Mouse (Mus musculus): ENCODE results near the gene Sptbn1. TPM values are rescaled to one million over a fixed set of nuclear protein-coding genes. Genes with fewer than 3 reads are reported as not detected.

Gene Sptbn1
- polyA plus RNA-seq, 1 experiment from 2014 or later, result 110 TPM

DNA sequence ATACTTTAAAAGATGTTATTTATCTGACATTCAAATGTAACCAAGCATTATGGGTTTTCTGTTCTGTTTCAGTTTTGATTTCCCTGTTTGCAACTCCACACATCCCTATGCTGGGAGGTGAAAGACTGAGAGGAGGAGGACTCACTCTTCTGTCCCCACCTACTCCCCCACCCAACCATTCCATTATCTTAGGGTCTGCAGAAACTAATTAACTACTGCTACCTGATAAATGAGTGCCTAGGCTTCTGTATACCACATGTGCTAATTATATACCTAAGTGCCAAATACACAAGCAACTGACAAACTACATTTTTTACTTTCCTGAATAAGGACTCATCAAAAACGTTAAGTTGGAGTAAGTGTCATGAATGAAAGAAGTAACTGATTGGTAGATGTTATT lies 23.8 kb downstream of the Sptbn1 start:
- ATAC-seq (ENCODE audit: insufficient read depth, low FRiP score), result no peak
- WGBS, result 56% methylated on average over 1 of the region's 1 CpGs

DNA sequence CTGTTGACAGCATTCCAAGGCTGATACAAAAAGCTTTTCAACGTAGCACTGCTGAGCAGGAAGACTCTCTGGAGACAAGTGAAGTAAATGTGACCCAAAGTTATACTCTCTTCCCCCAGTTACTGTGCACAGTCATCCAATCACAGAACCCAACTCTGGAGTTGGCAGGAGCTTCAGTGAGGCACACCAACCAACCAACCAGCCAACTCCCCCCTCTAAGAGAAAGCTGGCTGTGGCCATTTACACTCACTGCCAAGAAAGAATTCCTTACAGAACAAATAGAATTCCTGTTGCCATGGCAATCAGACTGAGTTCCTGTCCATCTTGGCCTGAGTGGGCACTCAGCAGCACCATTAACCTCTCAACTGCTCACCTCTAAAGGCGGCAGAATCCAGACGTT lies 24.4 kb downstream of the Sptbn1 start:
- H3K27ac ChIP-seq (ENCODE audit: low read length), result peak overlapping the region; percentile 21; the same call in 1 of the 2 replicates
- no peak overlapping the region for H3K9ac ChIP-seq (ENCODE audit: low read length)
- H3K4me3 ChIP-seq (replicated peaks; ENCODE audit: low read length), result no peak overlapping the region
- H3K4me2 ChIP-seq (ENCODE audit: low read depth, low read length), result no peak overlapping the region
- no peaks in the 10 kb centered on the region for H3K27me3 ChIP-seq (ENCODE audit: control insufficient read depth, insufficient read depth, low read length)
- peak; percentile 62; the same call in 1 of the 2 replicates for ATAC-seq (ENCODE audit: insufficient read depth, low FRiP score)
- H3K36me3 ChIP-seq (ENCODE audit: control insufficient read depth, insufficient read depth, low read length), result no peaks in the 10 kb centered on the region
- WGBS, result 32% methylated on average over 3 of the region's 3 CpGs
- H3K4me1 ChIP-seq (ENCODE audit: control insufficient read depth, insufficient read depth, low read length), result peaks cover 6% of the 10 kb centered on the region
- no peaks in the 10 kb centered on the region for H3K9me3 ChIP-seq (replicated peaks; ENCODE audit: control insufficient read depth, low read length)

More for the DNA sequence above, 23.8 kb downstream of the Sptbn1 start:
- Histone ChIP-seq H3K9ac (ENCODE audit: low read length) (no peak overlapping the region), H3K4me1 (ENCODE audit: control insufficient read depth, insufficient read depth, low read length) (peaks cover 6% of the 10 kb centered on the region), H3K4me2 (ENCODE audit: low read depth, low read length) (no peak overlapping the region), H3K27ac (ENCODE audit: low read length) (no peak overlapping the region), H3K36me3 (ENCODE audit: control insufficient read depth, insufficient read depth, low read length) (no peaks in the 10 kb centered on the region), H3K9me3 (replicated peaks; ENCODE audit: control insufficient read depth, low read length) (no peaks in the 10 kb centered on the region), H3K4me3 (replicated peaks; ENCODE audit: low read length) (no peak overlapping the region), H3K27me3 (ENCODE audit: control insufficient read depth, insufficient read depth, low read length) (no peaks in the 10 kb centered on the region)

DNA sequence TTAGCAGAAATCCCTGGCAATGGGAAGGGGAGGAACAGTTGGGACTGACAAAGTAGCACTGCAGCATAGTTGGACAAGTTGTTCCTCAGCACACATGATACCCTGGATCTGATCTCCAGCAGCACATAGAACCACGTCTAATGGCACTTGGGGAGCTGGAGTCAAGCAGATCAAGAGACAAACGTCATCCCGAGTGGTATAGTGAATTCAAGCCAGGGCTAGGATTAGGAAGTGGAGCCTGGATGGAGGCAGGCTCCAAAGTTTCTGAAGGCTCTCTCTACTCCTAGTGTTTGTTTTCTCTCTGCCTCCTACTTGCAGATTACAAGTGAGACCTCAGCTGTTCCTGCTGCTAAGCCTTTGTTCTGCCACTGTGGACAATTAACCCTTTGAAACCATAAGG lies 27.1 kb downstream of the Sptbn1 start:
- H3K27ac ChIP-seq (ENCODE audit: low read length), result no peak overlapping the region
- H3K9ac ChIP-seq (ENCODE audit: low read length), result no peak overlapping the region
- no peak overlapping the region for H3K4me2 ChIP-seq (ENCODE audit: low read depth, low read length)
- H3K27me3 ChIP-seq (ENCODE audit: control insufficient read depth, insufficient read depth, low read length), result no peaks in the 10 kb centered on the region
- 44% methylated on average over 3 of the region's 3 CpGs for WGBS
- H3K36me3 ChIP-seq (ENCODE audit: control insufficient read depth, insufficient read depth, low read length), result no peaks in the 10 kb centered on the region
- no peak for ATAC-seq (ENCODE audit: insufficient read depth, low FRiP score)
- H3K4me3 ChIP-seq (replicated peaks; ENCODE audit: low read length), result no peak overlapping the region
- no peaks in the 10 kb centered on the region for H3K9me3 ChIP-seq (replicated peaks; ENCODE audit: control insufficient read depth, low read length)
- no peaks in the 10 kb centered on the region for H3K4me1 ChIP-seq (ENCODE audit: control insufficient read depth, insufficient read depth, low read length)

DNA sequence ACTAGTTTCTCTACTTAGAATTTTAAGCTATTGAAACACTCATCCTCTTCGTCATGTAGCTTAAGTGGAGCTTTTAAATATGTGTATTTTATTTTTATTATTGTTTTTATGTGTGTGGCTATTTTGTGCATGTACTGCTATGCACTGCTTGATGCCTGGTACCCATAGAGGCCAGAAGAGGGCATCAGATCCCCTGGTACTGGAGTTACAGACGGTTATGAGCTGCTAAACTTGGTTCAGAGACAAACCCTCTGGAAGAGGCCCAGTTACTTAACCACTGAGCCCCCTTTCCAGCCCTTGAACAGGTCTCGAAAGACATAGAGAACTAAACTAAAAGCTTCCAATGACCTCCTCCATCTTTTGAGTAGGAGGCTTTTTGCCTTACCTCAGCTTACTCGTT lies 30.0 kb downstream of the Sptbn1 start:
- H3K27ac ChIP-seq (ENCODE audit: low read length), result no peak overlapping the region
- 74% methylated on average over 4 of the region's 4 CpGs for WGBS
- no peaks in the 10 kb centered on the region for H3K9me3 ChIP-seq (replicated peaks; ENCODE audit: control insufficient read depth, low read length)
- H3K4me3 ChIP-seq (replicated peaks; ENCODE audit: low read length), result no peak overlapping the region
- no peaks in the 10 kb centered on the region for H3K27me3 ChIP-seq (ENCODE audit: control insufficient read depth, insufficient read depth, low read length)
- ATAC-seq (ENCODE audit: insufficient read depth, low FRiP score), result no peak
- H3K9ac ChIP-seq (ENCODE audit: low read length), result no peak overlapping the region
- no peak overlapping the region for H3K4me2 ChIP-seq (ENCODE audit: low read depth, low read length)
- H3K36me3 ChIP-seq (ENCODE audit: control insufficient read depth, insufficient read depth, low read length), result no peaks in the 10 kb centered on the region
- H3K4me1 ChIP-seq (ENCODE audit: control insufficient read depth, insufficient read depth, low read length), result peaks cover 5% of the 10 kb centered on the region; the same call in 1 of the 2 replicates

DNA sequence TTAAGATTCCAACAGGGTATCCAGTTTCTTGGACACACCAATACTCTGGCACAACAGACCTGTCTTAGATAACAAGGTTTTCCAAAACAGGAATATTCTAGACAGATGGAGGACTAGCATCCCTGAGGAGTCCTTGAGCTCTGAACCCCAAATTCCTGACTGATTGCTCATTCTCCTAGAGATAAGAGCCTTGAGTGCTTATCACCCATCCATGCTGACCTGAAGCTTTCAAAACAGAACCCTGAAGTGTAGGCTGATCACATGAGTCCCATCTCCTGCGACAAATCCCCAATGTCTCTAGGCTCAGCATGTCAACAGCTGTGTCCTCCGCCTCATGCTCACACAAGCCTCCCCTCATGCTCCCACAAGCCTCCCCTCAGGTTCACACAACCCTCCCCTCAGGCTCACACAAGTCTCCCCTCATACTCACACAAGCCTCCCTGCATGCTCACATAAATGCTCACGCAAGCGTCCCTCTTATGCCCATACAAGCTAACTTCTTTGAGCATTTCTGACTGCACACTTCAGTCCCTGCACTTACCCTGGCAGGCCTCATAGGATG lies 31.2 kb downstream of the Sptbn1 start:
- Histone ChIP-seq H3K9ac (ENCODE audit: low read length) (no peak overlapping the region), H3K4me1 (ENCODE audit: control insufficient read depth, insufficient read depth, low read length) (peaks cover 9% of the 10 kb centered on the region), H3K9me3 (replicated peaks; ENCODE audit: control insufficient read depth, low read length) (no peaks in the 10 kb centered on the region), H3K36me3 (ENCODE audit: control insufficient read depth, insufficient read depth, low read length) (no peaks in the 10 kb centered on the region), H3K4me2 (ENCODE audit: low read depth, low read length) (no peak overlapping the region), H3K27me3 (ENCODE audit: control insufficient read depth, insufficient read depth, low read length) (no peaks in the 10 kb centered on the region), H3K27ac (ENCODE audit: low read length) (no peak overlapping the region), H3K4me3 (replicated peaks; ENCODE audit: low read length) (no peak overlapping the region)
- 85% methylated on average over 4 of the region's 4 CpGs for WGBS
- ATAC-seq (ENCODE audit: insufficient read depth, low FRiP score), result no peak

DNA sequence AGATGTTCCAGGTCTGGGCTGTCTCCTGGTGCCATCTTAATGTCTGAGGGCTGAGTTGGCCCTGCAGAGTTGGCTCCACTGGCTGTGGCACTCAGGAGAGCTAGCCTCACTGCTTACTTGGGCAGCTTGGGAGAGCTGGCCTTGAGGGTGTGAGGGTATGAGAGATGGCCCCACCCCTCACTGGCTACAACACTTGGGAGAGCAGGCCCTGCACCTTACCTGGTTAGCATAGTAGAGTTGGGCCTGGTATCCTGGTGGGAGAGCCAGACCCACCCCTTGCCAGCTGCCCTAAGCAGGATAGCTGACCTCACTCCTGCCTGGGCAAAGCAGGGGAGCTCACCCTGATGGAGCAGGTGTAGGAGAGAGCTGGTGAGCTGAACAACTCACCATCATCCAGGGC lies 32.3 kb downstream of the Sptbn1 start:
- Histone ChIP-seq H3K9me3 (replicated peaks; ENCODE audit: control insufficient read depth, low read length) (no peaks in the 10 kb centered on the region), H3K4me1 (ENCODE audit: control insufficient read depth, insufficient read depth, low read length) (peaks cover 20% of the 10 kb centered on the region), H3K27ac (ENCODE audit: low read length) (no peak overlapping the region), H3K4me2 (ENCODE audit: low read depth, low read length) (no peak overlapping the region), H3K9ac (ENCODE audit: low read length) (no peak overlapping the region), H3K4me3 (replicated peaks; ENCODE audit: low read length) (no peak overlapping the region), H3K27me3 (ENCODE audit: control insufficient read depth, insufficient read depth, low read length) (no peaks in the 10 kb centered on the region), H3K36me3 (ENCODE audit: control insufficient read depth, insufficient read depth, low read length) (no peaks in the 10 kb centered on the region)
- ATAC-seq (ENCODE audit: insufficient read depth, low FRiP score), result no peak

DNA sequence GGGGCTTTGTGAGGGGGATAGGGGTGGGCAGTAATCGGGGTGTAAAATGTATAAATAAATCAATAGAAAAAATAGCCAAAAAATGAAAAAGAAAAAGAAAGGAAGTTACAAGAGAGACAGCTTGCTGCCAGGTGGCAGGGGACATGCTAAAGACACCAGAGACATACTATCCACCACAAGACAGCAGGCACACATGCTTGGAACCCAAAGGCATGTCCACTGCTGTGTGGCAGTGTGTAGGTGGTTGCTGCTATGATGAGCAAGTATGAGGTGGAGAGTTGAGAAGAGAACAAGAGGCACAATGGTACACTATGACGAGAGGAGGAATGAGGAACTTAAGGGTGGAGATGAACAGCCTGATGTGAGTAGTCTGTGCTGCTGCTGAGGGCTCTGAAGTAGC lies 32.8 kb downstream of the Sptbn1 start:
- Histone ChIP-seq H3K4me1 (ENCODE audit: control insufficient read depth, insufficient read depth, low read length) (peaks cover 24% of the 10 kb centered on the region), H3K4me3 (replicated peaks; ENCODE audit: low read length) (no peak overlapping the region), H3K9me3 (replicated peaks; ENCODE audit: control insufficient read depth, low read length) (no peaks in the 10 kb centered on the region), H3K9ac (ENCODE audit: low read length) (no peak overlapping the region), H3K27ac (ENCODE audit: low read length) (no peak overlapping the region), H3K36me3 (ENCODE audit: control insufficient read depth, insufficient read depth, low read length) (no peaks in the 10 kb centered on the region), H3K4me2 (ENCODE audit: low read depth, low read length) (no peak overlapping the region), H3K27me3 (ENCODE audit: control insufficient read depth, insufficient read depth, low read length) (no peaks in the 10 kb centered on the region)
- ATAC-seq (ENCODE audit: insufficient read depth, low FRiP score), result no peak
- 76% methylated on average over 2 of the region's 2 CpGs for WGBS

DNA sequence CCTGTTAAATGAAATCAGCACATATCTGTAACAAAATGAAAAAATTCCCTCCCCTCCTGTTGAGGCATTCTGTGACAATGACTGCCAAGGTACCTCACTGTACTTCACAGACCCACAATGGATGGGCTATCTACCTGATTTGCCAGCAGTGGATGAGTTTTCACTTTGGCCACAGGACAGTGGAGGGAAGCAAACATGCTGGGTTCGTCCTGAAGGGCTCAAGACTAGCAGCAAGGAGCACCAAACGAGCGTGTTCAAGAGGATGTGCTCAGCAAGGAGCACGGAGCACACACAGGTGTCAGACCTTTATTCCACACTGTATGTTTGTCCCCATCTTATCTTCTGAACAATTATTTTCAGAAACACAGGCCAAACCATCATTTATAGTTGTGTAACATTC lies 34.0 kb downstream of the Sptbn1 start:
- Histone ChIP-seq H3K4me1 (ENCODE audit: control insufficient read depth, insufficient read depth, low read length) (peaks cover 26% of the 10 kb centered on the region), H3K9me3 (replicated peaks; ENCODE audit: control insufficient read depth, low read length) (no peaks in the 10 kb centered on the region), H3K36me3 (ENCODE audit: control insufficient read depth, insufficient read depth, low read length) (no peaks in the 10 kb centered on the region), H3K27ac (ENCODE audit: low read length) (no peak overlapping the region), H3K9ac (ENCODE audit: low read length) (no peak overlapping the region), H3K27me3 (ENCODE audit: control insufficient read depth, insufficient read depth, low read length) (no peaks in the 10 kb centered on the region), H3K4me3 (replicated peaks; ENCODE audit: low read length) (no peak overlapping the region), H3K4me2 (ENCODE audit: low read depth, low read length) (no peak overlapping the region)
- 88% methylated on average over 4 of the region's 4 CpGs for WGBS
- ATAC-seq (ENCODE audit: insufficient read depth, low FRiP score), result no peak

DNA sequence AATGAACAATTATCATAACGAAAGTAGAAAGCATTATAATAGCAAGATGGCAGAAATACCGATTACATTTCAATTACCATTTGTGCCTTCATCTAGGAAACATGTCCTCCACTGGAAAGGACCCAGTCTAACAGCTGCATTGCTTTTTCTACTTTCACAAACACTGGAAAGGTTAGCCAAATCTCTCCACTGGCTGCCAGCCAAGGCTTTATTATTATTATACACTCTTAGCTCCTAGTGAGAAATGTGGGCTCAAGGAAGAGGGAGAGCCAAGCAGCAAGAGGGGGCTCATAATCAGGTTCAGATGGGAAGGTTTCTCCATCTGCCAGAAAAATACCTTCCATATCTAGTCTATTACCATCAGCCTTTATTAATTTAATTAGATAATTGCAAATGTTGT lies 35.9 kb downstream of the Sptbn1 start:
- no peaks in the 10 kb centered on the region for H3K36me3 ChIP-seq (ENCODE audit: control insufficient read depth, insufficient read depth, low read length)
- H3K9ac ChIP-seq (ENCODE audit: low read length), result no peak overlapping the region
- H3K27me3 ChIP-seq (ENCODE audit: control insufficient read depth, insufficient read depth, low read length), result no peaks in the 10 kb centered on the region
- H3K9me3 ChIP-seq (replicated peaks; ENCODE audit: control insufficient read depth, low read length), result no peaks in the 10 kb centered on the region
- H3K27ac ChIP-seq (ENCODE audit: low read length), result no peak overlapping the region
- H3K4me2 ChIP-seq (ENCODE audit: low read depth, low read length), result no peak overlapping the region; the same call in 1 of the 2 replicates
- no peak overlapping the region for H3K4me3 ChIP-seq (replicated peaks; ENCODE audit: low read length)
- WGBS, result 45% methylated on average over 2 of the region's 2 CpGs
- peak; percentile 56; the same call in 1 of the 2 replicates for ATAC-seq (ENCODE audit: insufficient read depth, low FRiP score)
- H3K4me1 ChIP-seq (ENCODE audit: control insufficient read depth, insufficient read depth, low read length), result peaks cover 26% of the 10 kb centered on the region
